Mouse (Mus musculus): ENCODE results near the gene Meox1. TPM values are rescaled to one million over a fixed set of nuclear protein-coding genes. Genes with fewer than 3 reads are reported as not detected.

Gene Meox1
- under 1 TPM; 0.34 to 0.49 TPM for total RNA-seq (2021)

GRCm38 (mm10) chr11:101894204-101894603 is at the start of gene Meox1:
TSS of gene Meox1 (minus strand) at chr11:101894374.
- DNase-seq (ENCODE audit: low spot score in 2 of 2), result no peak
- intact Hi-C loops (cut with DNase I), result no loop called here

- no peak for DNase-seq (ENCODE audit: low spot score in 2 of 2)
- intact Hi-C loops (cut with DNase I), result no loop called here
Observed at GRCm38 (mm10) chr11:101943055-101943454, 48.9 kb upstream of the Meox1 start.

- intact Hi-C loops (cut with DNase I), result no loop called here
- no peak for DNase-seq (ENCODE audit: low spot score in 2 of 2)
Observed at GRCm38 (mm10) chr11:101937108-101937507, 42.9 kb upstream of the Meox1 start.

GRCm38 (mm10) chr11:101936421-101936820 is 42.2 kb upstream of the Meox1 start:
- intact Hi-C loops (cut with DNase I), result no loop called here
- no peak for DNase-seq (ENCODE audit: low spot score in 2 of 2)

GRCm38 (mm10) chr11:101935743-101936142 is 41.6 kb upstream of the Meox1 start:
- DNase-seq (ENCODE audit: low spot score in 2 of 2), result no peak
- intact Hi-C loops (cut with DNase I), result no loop called here

- intact Hi-C loops (cut with DNase I), result no loop called here
Observed at GRCm38 (mm10) chr11:101931978-101932377, 37.8 kb upstream of the Meox1 start.

GRCm38 (mm10) chr11:101928030-101928762 is 34.0 kb upstream of the Meox1 start:
- intact Hi-C loops (cut with DNase I), result no loop called here
- DNase-seq (ENCODE audit: low spot score in 2 of 2), result no peak

More at GRCm38 (mm10) chr11:101931978-101932377, 37.8 kb upstream of the Meox1 start:
- DNase-seq (ENCODE audit: low spot score in 2 of 2), result no peak

GRCm38 (mm10) chr11:101926951-101927589 is 32.9 kb upstream of the Meox1 start:
- DNase-seq (ENCODE audit: low spot score in 2 of 2), result no peak
- intact Hi-C loops (cut with DNase I), result no loop called here

GRCm38 (mm10) chr11:101925636-101926035 is 31.5 kb upstream of the Meox1 start:
- DNase-seq (ENCODE audit: low spot score in 2 of 2), result no peak
- intact Hi-C loops (cut with DNase I), result no loop called here

- DNase-seq (ENCODE audit: low spot score in 2 of 2), result no peak
- intact Hi-C loops (cut with DNase I), result no loop called here
Observed at GRCm38 (mm10) chr11:101924441-101924976, 30.3 kb upstream of the Meox1 start.

GRCm38 (mm10) chr11:101923988-101924387 is 29.8 kb upstream of the Meox1 start:
- no peak for DNase-seq (ENCODE audit: low spot score in 2 of 2)
- intact Hi-C loops (cut with DNase I), result no loop called here

- DNase-seq (ENCODE audit: low spot score in 2 of 2), result no peak
- intact Hi-C loops (cut with DNase I), result no loop called here
Observed at GRCm38 (mm10) chr11:101921361-101921952, 27.3 kb upstream of the Meox1 start.

- intact Hi-C loops (cut with DNase I), result loop anchor here (1.0 kb wide), 1 partner anchor 50 kb away; no protein-coding TSS in a partner anchor
- peak; percentile 69 to 85 for DNase-seq (ENCODE audit: low spot score in 2 of 2)
Observed at GRCm38 (mm10) chr11:101919660-101920059, 25.5 kb upstream of the Meox1 start.

GRCm38 (mm10) chr11:101918609-101919008 is 24.4 kb upstream of the Meox1 start:
- no peak for DNase-seq (ENCODE audit: low spot score in 2 of 2)
- intact Hi-C loops (cut with DNase I), result loop anchor here (1.0 kb wide), 1 partner anchor 51 kb away; no protein-coding TSS in a partner anchor

- no peak for DNase-seq (ENCODE audit: low spot score in 2 of 2)
- intact Hi-C loops (cut with DNase I), result no loop called here
Observed at GRCm38 (mm10) chr11:101916772-101917171, 22.6 kb upstream of the Meox1 start.

- no peak for DNase-seq (ENCODE audit: low spot score in 2 of 2)
- intact Hi-C loops (cut with DNase I), result no loop called here
Observed at GRCm38 (mm10) chr11:101913591-101913990, 19.4 kb upstream of the Meox1 start.

- intact Hi-C loops (cut with DNase I), result loop anchor here (2.0 kb wide), 1 partner anchor 149 kb away; no protein-coding TSS in a partner anchor
- DNase-seq (ENCODE audit: low spot score in 2 of 2), result no peak
Observed at GRCm38 (mm10) chr11:101911855-101912579, 17.8 kb upstream of the Meox1 start.

- intact Hi-C loops (cut with DNase I), result loop anchor here (1.0 to 2.0 kb wide), 2 partner anchors 96 to 148 kb away; no protein-coding TSS in a partner anchor
Observed at GRCm38 (mm10) chr11:101910230-101910946, 16.2 kb upstream of the Meox1 start.

GRCm38 (mm10) chr11:101908777-101909176 is 14.6 kb upstream of the Meox1 start:
- no peak for DNase-seq (ENCODE audit: low spot score in 2 of 2)
- intact Hi-C loops (cut with DNase I), result no loop called here

More at GRCm38 (mm10) chr11:101910230-101910946, 16.2 kb upstream of the Meox1 start:
- peak; percentile 68 to 85 for DNase-seq (ENCODE audit: low spot score in 2 of 2)
